Mouse (Mus musculus): ENCODE results near the gene Ccdc38.
A peak's percentile ranks its signal among the peaks of the same experiment; 100 is the strongest.

Ccdc38 gene

DNA sequence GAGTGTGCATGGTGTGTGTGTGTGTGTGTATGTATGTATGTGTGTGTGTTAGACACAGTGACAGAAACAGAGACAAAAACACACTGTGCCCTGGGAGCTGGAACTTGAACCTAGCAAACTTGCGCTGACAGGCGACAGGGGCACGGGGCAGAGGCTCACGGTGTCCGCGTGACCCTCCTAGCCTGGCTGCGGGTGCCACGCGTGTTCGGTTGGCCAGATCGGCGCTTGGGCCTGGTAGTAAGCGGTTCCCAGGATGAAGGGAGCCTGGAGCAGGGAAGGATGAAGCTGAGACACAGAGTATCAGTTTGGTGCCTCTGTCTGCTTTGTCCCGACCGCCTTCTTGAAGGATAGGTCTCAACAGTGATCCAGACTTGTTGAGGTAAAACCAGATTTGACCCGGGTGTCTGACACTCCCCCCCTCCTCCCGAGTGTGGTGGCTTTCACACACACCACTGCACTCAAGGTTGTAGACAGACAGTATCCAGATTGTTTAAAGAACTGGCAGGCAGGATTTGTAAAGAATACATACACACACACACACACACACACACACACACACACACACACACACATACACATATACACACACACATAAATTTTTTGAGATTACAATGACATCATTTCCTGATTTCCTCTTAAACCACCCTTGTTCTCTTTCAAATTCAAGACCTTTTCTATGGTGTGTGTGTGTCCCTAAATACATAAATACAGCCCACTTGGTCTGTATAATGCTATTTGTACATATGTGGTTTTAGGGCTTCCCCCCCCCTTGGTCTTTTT, at the start of gene Ccdc38:
Gene Ccdc38, plus strand, starts transcription at position 202 of the 780 bp plus-strand sequence.
- DNase-seq (ENCODE audit: low spot score in 2 of 2): peak; percentile 59 to 65

GRCm38 (mm10) chr10:93500864-93501263, 39.6 kb upstream of the Ccdc38 start:
- DNase-seq (ENCODE audit: low spot score in 2 of 2): no peak

DNA sequence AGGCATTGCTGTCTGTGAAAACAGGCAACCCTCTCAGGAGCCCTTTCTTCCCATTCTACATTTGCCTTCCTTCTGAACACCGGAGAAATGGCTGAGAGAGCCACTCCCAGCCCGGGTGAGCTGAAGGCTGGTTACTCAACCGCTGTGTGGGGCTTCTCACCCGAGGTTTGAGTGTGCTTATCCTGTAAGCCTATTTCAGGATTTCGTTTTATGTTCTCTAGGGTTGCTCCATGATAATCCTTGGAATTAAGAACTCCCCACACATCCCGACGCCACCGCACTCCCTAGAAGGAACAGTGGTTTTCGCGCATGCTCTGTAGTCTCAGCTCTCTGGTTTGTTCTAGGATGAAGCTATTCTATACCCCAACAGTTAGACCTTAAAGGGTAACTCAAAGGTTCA, 39.1 kb upstream of the Ccdc38 start:
- DNase-seq (ENCODE audit: low spot score in 2 of 2): no peak

DNA sequence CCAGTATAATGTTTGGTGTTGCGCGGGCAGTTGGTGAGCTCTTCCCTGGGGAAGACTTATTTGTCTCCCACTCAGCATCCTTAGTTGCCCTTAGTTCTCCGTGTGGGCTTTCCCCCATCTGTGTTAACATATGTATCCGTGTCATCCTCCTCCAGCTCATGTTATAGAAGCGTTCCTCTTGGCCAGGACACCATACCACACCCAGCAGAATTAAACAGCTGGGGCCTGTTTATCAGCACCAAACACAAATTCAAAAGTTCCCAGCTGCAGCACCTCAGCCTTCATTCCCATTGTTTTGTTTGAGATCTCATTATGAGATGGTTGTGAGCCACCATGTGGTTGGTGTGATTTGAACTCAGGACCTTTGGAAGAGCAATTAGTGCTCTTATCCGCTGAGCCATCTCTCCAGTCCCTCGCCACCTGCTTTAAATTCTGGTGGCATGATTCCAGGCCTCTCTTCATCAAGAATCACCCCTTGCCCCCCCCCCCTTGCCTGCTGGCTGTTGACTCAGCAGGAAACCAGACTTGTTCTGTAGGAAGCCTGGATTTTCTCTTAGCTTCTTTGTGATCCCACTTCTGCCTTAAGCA, 32.0 kb upstream of the Ccdc38 start:
- no peak for DNase-seq (ENCODE audit: low spot score in 2 of 2)

DNA sequence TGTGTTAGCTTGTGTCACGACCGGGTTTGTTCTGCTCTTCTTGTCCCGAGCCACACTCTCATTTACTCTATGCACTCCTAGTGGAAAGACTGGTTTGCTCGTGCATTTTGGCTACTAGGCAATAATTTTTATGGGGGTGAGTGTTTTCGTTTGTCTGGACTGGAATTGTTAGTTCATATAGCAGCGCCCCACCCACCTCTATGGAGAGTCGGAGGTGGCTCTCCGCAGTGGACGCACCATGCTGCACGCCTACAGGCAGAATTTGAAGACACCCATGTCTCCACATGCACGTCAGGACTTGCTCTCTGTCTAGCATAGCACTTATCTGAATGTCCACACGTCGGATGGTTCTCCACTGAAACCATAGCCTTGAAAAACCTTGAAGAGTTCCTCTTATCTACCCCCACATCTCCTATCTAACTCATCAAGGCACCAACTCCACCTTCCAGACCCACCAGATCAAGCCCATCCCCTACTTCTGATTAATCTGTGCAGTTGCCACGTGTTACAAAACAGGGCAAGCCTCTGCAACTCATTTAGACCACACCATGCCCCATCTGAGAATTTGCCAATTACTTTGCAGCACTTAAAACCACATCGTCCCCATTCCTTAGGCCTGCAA, 30.8 kb upstream of the Ccdc38 start:
- no peak for DNase-seq (ENCODE audit: low spot score in 2 of 2)

GRCm38 (mm10) chr10:93515419-93515818, 25.0 kb upstream of the Ccdc38 start:
- no peak for DNase-seq (ENCODE audit: low spot score in 2 of 2)

DNA sequence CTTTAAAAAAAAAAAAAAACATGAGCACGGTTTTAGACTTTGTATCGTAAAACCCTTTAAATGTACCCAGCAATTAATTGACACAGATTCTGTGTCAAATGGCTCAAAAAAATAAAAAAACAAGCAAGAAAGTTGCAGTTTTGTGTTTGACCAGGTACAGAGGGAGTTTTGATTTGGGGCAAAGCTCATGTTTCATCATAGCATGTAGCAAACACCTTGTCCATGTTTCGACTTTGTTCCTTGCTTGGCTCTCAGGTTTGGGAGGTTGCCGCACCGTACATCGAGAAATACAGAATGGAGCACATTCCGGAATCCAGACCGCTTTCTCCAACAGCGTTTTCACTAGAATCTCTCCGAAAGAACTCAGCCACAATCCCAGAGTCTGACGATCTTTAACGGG, 24.5 kb upstream of the Ccdc38 start:
- DNase-seq (ENCODE audit: low spot score in 2 of 2): no peak

DNA sequence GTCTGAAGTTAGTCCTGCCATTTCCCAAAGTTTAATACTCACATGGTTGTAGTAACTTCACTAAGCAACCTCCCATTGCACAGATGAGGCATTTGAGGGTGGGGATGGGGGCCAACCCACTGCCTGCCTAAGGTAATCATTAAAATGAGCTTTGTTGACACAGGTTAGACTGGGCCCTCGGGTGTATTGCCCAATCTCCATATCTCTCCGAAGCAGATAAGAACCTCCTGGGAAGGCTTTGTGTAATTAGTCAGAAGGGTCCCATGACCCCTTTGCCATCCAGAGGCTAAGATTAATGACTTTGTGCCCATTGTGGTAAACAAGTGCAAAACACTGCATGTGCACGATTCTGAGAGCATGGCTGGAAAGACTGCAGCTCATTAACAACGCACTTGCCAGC, 22.7 kb upstream of the Ccdc38 start:
- no peak for DNase-seq (ENCODE audit: low spot score in 2 of 2)

DNA sequence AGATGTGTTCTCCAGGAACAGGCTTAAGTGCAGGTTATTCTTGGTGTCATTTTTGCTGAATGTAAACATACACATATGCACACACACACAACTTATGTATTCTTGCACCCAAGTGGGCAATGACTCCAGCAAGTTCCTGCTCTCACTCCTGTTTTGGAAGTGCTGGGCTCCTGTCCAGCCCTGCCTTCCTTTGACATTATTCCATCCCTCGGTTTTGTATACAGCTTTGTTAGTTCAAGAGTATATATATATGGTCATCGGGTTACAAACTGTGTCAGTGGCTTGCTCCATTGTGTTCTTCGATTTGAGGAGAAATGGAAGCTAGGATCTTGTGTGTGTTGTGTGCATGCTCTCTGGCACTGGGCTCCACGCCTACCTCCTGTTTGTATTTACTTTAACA, 22.2 kb upstream of the Ccdc38 start:
- no peak for DNase-seq (ENCODE audit: low spot score in 2 of 2)

DNA sequence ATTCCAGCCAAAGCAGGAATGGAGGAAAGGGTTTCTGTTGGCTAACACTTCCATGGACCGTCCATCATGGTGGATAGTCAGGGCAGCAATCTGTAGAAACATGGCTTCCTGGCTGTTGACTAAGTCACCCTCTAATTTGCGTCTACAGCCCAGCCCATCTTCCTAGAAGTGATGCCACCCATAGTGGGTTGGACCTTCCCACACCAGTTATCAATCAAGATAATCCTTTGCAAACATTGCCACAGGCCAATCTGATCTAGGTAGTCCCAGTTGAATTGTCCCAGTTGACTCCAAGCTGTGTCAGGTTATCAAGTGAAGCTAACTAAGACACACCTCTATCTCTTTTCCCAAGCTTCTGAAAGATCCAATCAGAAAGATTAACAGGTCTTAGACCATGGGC, 21.8 kb upstream of the Ccdc38 start:
- no peak for DNase-seq (ENCODE audit: low spot score in 2 of 2)

DNA sequence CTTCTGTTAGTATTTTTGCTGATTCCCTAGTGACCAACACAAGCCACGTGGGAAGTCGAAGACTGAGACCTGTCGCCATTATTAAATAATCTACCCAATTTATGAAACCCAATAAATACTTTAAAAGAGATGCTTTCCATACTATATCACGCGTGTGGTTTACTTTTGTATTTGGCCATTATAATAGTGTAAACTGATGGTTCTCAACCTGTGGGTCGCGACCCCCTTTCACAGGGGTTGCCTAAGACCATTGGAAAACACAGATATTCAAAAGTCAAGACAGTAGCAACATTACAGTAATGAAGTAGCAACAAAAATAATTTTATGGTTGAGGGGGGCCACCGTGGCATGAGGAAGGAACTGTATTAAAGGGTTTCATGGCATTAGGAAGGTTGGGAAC, 21.3 kb upstream of the Ccdc38 start:
- no peak for DNase-seq (ENCODE audit: low spot score in 2 of 2)

DNA sequence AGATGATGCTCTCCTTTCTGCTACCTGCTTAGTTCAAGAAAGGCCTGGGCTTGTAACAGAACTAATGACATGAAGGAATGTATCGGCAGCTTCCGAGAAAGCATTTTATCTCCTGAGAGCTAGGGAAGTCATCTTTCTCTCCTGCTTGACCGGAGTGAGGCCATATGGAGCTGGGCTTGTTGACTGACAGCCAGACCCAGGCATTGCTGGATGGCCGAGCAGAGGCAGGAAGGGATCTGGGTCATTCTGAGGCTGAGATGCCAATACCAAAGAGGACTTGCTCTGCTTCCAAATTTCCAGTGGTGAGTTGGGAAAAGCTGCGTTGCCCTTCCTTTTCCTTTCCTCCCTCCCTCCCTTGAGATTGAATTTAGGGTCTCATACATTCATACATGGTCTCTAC, 20.7 kb upstream of the Ccdc38 start:
- DNase-seq (ENCODE audit: low spot score in 2 of 2): no peak

GRCm38 (mm10) chr10:93520994-93521393, 19.4 kb upstream of the Ccdc38 start:
- DNase-seq (ENCODE audit: low spot score in 2 of 2): no peak

- DNase-seq (ENCODE audit: low spot score in 2 of 2): no peak
These were observed 15.1 kb upstream of the Ccdc38 start for GRCm38 (mm10) chr10:93525329-93525728.

GRCm38 (mm10) chr10:93538287-93538686, 2.1 kb upstream of the Ccdc38 start:
- no peak for DNase-seq (ENCODE audit: low spot score in 2 of 2)

- DNase-seq (ENCODE audit: low spot score in 2 of 2): no peak
These were observed 1.6 kb upstream of the Ccdc38 start for GRCm38 (mm10) chr10:93538818-93539217.

DNA sequence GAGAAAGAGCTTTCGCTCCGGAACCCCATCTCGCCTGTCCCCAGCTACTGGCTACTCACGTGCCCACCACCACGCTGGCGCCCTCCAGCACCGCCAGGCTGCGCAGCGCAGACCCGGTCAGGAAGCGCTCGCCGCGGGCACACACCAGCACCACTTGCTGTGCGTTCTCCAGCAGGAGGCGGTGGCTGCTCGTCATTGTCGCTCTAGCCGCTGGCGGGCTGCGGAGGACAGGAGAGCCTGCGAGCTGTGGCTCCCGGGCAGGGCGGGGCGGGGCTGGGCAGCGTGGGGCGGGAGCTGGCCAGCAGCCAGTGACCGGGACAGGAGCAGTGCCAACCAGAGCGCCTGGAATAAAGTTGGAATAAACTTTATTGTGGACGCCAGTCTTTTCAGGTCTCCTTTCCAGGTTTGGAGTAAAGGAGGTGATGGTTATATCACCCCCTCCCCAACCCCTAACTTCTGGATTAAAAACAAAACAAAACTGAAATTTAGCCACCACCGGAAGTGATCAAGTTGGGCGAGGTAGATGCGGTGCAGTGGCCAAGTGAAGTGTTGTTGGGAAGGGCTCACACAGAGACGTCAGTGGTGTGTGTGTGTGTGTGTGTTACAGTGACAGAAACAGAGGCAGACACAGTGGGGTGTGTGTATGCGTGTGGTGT, 529 bp upstream of the Ccdc38 start, which contains the start of gene Amdhd1:
Gene Amdhd1, minus strand, starts transcription at position 259 of the 656 bp plus-strand sequence.
- peak; percentile 87 to 89 for DNase-seq (ENCODE audit: low spot score in 2 of 2)

DNA sequence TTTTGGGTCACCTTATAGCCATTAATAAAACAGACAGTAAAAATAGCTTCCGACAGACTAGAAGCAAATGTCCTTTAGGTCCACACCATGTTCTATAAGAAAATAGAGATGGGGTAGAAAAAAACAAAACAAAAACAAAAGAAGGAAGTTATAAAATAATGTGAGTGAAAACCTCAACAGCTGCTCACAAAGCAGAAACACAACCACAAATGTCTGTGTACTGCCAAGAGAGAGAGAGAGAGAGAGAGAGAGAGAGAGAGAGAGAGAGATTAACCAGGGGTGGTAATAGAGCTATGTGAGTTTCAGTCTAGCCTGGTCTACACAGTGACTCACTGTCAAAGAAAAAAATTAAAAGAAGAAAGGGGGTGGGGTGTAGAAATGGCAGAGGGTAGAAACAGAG, 1.2 kb downstream of the Ccdc38 start:
- DNase-seq (ENCODE audit: low spot score in 2 of 2): no peak

DNA sequence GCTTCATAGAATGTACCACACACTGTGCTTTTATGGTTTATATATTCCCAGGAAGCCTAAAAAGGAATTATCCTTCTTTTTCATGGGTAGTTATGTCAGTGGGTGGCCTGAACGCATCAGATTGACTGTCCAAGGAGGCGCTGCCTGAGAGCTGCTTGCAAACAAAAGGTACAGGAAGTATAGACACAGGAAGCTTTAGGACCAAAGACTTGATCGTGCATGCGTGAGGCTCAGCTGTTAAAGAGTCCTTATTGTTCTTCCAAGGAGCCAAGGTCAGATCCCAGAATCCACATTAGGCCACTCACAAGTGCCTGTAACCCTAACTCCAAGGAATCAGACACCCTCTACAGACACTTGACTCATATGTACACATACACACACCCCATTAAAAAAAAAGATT, 1.9 kb downstream of the Ccdc38 start:
- DNase-seq (ENCODE audit: low spot score in 2 of 2): no peak

GRCm38 (mm10) chr10:93543176-93543575, 2.7 kb downstream of the Ccdc38 start:
- DNase-seq (ENCODE audit: low spot score in 2 of 2): no peak

- no peak for DNase-seq (ENCODE audit: low spot score in 2 of 2)
These were observed 3.7 kb downstream of the Ccdc38 start for GRCm38 (mm10) chr10:93544172-93544571.

DNA sequence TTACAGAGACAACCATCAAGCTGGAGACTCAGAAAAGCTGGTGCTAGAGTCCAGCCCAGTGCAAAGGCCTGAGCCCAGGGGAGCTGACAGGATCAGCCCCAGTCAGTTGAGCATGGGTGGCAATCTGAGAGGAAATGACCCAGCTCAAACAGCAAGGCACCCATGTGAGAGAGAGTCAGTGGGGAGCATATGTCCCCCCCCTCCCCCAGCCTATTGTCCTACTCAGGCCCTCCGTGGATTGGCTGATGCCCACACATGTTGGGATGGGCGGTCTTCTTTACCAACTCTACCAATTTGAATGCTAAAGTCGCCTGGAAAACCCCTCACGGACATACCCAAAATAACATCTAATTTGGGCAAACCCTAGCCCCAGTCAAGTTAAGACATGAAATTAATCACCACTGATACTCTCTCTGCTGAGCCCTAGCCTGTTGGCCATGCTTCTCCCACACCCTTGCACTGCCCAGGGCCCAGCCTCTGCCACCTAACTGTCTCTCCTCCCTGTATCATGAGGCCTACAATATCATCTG, 7.4 kb downstream of the Ccdc38 start:
- DNase-seq (ENCODE audit: low spot score in 2 of 2): no peak
